Mouse (Mus musculus): Measurements from ENCODE around the gene Gm17727.
"Not testable (repeated sequence)": the region's sequence is repeated elsewhere in the genome, so short reads cannot be mapped to it uniquely, and the experiment has no call there.

Gm17727 gene

GRCm38 (mm10) chr9:35778009-35778408, at the start of gene Gm17727:
Gene Gm17727 (minus strand): TSS chr9:35778109.
- DNase-seq (ENCODE audit: low spot score), result no peak

DNA sequence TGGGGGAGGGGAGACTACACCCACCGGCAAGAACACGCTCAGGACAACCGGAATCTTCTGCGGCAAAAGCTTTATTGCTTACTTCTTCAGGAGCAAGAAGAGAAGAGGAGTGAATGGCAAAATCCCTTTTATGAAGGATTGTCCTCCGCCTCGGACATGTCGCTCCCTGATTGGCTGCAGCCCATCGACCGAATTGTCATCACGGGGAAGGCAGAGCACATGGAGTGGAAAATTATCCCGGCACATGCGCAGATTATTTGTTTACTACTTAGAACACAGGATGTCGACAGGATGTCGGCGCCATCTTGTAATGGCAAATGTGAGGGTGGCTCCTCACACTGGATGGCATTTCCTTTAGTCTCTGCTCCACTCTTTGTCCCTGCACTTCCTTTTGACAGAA, 40.0 kb upstream of the Gm17727 start:
- not testable (repeated sequence) for DNase-seq (ENCODE audit: low spot score)

DNA sequence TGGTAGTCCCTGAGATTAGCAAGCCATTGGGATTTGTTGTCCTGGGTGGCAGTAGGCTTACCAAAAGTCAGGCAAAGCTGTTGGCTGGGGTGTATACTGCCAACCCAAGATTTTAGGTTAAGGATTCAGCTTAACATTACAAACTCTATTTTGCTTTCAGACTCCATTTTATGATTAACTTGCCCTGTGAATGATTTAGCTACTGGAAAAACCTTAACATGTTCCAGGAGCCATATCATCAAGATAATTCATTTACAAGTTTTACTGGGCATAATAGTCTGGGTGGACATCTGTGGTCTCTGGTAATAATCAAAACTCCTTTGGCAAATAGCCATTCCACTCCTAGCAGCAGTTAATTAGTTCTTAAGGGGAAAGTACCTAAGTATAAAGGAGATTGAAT, 20.2 kb upstream of the Gm17727 start:
- DNase-seq (ENCODE audit: low spot score), result no peak

GRCm38 (mm10) chr9:35790001-35790400, 12.1 kb upstream of the Gm17727 start, which contains the start of the genes Gm27235 and D730048I06Rik:
Gene Gm27235 (minus strand): TSS chr9:35790101.
Gene D730048I06Rik (minus strand): TSS chr9:35790112.
- no peak for DNase-seq (ENCODE audit: low spot score)

DNA sequence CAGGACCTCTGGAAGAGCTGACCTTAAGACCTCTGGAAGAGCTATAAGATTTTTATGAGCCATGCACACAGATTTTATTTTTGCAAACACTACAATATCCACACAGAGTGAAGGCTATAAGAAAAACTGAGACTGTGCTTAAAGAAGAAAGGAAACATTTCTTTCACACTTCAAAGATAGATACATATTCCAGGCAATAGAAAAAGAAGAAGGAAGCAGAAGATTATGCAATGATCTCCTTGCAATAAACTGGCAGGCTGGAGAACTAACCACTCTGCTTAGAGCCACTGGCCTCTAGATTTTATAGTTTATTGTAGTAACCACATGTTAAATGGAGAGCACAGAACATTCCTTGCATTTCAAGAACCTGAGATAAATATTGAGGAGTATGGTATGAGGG, 21.1 kb downstream of the Gm17727 start:
- no peak for DNase-seq (ENCODE audit: low spot score)

DNA sequence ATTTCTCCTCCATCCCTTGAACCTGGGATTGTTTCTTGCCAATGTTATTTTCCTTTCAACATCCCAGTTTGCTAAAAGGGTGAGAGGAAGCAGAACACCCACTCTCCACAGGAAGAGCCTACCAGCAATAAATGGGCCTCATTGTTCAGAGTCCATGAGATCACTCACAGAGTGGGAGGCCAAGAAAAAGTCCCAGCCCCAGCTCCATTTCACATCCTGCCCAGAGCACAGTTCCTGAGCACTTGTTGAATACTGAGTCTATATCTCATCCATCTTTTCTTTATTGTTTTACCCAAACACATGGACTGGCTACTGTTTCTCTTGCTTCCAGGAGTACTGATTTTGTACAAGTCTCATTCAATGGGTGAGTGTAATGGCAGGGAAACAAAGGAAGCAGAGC, 37.2 kb downstream of the Gm17727 start, which contains the start of gene Gm17677:
Gene Gm17677 (plus strand): TSS at position 301 of the 400 bp plus-strand sequence.
- DNase-seq (ENCODE audit: low spot score), result no peak

Measured in retina, embryonic 14.5 days (tissue).